Mouse (Mus musculus) yolk sac, embryonic 10.5 days (tissue): Measurements from ENCODE around the gene Ano8.

Source experiments
- DNase-seq: peaks from one replicate; pipeline ENCODE4 v3.0.0-alpha.2; 2017; ENCODE audit warnings: low spot score

Ano8 gene

DNA sequence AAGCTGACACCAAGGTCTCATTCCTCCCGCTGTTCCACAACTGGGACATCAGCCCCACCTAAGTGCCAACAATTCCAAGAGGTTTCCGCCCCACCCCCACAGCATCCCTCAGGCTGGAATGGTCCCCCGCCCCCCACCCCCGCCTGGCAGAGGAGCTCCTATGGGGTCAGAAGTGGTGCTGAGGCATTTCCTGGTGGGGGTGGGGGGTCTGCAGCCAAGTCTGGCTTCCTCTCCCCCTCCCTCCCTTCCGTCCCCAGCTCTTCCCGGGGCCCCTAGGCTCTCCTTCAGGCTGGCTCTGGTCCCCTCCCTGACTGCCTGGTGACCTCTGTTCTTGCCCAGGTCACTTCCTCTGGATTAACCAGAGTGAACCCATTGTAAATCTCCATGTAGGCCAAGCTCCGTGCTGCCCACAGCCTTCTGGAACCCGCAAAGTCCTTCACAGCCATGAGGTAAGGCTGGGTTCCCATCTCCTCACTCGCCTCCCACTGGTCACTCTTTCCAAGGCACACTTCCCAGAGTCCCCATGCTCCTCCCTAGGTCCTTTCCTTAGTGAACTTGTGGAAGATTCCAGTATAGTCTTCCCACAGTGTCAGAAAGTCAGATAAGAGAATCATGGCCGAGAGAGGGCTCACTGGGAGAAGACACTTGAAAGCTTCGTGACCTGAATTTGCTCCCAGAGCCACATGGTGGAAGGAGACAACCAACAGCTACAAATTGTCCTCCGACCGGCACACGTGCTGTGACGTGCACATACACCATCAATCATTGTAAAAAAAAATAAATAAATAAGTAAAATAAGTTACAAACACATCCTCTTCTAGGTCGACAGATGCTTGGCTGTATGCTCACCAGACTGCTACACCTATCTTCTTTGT, 13.3 kb upstream of the Ano8 start:
- DNase-seq: peak; percentile 57

DNA sequence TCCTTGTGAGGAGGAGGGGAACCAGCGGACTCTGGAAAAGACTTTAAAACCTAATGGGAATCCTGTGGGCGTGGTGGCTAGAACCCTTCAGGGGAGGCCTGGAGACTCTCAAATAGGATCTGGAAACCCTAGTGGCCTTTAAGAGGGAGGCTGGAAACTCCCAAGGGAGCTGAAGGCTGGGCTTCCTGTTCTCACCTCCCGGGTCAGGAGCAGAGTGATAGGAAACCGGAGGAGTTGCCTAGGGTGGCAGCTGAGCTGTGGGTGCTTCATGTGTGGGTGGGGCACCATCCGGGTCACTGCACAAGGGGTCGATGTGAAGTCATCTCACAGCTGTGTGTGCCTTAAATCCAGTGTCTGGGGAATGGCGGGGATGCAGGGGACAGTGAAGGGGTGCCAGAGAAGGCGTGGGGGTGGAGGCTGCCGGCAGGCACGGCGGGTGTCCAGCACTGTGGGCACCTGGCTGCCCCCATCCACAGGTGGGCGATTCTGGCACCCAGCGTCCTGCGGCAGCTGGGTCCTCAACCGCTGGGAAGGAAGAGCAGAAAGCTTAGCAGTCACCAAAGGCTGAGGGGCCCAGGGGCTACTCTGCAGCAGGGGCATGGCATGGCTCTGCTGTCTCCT, 12.2 kb upstream of the Ano8 start:
- DNase-seq: no peak

DNA sequence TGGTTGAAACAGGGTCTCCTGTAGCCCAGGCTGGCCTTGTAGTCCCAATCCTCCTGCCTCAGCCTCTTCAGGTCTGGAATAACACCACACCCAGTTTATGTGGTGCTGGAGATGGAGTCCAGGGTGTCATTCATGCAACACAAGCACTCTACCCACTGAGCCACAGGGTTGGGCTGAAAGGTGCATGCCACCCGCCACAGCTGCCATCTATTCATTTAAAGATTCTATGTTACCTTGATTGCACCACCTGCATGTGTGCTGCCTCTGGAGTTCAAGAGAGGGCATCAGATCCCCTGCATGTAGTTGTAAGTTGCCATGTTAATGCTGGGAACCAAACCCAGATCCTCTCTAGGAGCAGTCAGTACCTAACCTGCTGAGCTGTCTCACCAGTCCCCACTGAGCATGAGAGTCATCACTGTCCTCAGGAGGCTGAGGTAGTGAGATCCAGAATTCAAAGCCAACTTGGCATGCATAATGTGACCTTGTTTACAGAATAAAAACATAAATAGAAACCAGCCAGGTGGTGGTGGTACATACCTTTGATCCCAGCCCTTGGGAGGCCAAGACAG, 11.4 kb upstream of the Ano8 start:
- no peak for DNase-seq

DNA sequence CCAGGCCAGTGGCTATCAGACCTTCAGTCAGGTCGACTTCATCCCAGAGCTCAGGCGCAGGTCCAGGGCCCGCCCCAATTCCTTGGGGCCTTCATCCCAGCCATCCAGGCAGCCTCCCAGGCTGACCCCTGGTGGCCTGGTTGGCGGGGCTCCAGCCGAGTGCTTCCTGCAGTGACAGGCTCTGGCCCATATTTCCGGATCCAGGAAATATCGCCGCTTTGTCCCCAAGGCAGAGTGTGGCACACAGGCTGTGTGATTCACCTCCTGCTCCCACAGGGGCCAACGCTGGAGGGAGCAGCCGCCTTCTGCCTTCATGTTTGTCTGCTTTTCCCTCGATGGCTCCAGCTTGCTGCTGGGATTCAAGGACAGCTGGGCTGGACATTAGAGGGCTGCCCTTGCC, 10.7 kb upstream of the Ano8 start:
- peak; percentile 28 for DNase-seq

DNA sequence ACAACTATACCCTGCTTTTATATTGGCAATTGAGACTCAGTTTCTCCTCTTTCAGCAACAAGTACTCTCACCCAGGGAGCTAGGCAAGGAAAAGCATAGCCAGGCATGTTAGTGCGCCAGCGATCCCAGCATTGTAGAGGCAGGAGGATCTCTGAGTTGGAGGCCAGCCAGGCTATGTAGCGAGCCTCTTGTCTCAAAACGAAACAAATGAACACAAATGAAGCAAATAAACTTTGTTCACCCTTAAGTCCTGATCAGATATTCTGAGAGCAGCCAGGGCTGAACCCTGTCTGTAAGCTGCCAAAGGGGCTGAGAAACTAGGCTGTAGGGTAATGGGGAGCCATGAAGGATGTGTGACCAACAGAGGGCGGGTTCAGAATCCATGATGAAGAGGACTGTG, 10.0 kb upstream of the Ano8 start:
- DNase-seq: no peak

DNA sequence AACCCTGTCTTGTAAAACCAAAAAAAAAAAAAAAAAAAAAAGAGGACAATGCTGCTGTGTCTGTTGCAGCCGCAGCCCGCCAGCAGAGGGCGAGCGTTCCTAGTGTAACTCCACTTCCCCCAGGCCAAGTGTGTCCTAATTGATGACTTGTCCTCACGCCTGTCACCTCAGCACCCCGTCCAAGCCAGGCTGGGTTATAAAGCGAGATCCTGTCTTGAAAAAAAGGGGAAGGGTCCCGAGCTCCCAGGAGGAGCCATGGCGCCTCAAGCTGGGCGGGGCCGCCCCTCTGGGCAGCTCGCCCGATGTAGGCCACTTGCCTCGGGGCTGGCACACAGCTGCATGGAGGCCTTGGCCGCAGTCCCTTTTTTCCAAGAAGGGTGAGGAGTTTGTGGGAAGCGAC, 9.3 kb upstream of the Ano8 start:
- peak; percentile 59 for DNase-seq

DNA sequence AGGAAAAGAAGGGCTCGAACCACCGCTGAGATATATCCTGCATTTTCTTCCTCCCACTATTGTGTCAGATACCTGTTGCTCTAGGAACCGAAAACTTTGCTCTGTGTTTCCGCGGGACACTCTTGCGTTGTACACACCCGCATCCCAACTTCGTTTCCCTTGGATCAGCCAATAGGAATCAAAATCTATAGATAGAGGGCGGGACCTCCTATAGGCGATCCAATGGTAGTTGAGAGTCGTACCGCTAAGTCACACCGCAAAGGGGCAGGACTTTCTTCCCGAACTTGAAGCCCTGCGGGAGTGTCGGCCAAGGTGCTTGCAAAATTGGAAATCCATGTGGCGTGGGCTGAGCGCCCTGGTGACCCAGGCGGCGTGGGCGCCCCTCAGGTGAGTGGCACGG, 2.7 kb upstream of the Ano8 start:
- peak; percentile 90 for DNase-seq

DNA sequence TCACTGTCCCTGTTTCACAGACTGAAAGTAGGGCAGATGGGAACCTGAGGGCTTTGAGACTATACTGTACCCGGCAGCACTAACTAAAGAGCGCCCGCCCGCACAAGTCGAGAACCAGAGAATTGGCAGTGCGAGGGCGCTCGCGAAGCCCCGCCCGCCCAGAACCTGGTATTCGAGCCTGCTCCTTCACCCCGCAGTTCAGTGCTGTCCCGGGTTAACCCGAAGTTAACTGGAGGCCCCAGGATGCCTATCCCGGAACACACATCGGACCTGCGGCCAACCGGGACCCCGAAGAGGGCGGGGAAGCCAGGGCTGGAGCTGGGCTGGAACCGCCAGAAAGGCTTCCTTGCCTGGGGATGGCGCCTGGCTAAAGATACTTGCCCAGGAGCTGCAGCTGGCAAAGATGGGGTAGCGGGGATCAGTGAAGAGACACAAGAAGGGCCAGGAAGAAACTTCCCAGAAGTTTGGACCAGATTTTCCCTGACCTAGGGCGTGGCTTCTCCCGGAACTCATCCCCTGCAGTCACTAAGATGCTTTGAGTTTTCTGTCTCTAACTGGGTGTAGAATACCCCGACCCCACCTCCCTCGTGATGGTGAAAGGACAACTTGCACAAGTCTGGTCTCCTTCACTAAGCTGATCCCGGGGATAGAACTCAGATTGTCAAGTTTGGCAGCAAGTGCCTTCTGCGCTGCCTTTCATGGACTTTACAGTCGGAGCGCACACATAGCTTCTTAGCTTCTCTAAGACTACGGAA, 2.1 kb upstream of the Ano8 start, which contains the start of gene Gtpbp3:
TSS of gene Gtpbp3 (plus strand) at position 413 of the 755 bp plus-strand sequence.
- peak; percentile 63 for DNase-seq

DNA sequence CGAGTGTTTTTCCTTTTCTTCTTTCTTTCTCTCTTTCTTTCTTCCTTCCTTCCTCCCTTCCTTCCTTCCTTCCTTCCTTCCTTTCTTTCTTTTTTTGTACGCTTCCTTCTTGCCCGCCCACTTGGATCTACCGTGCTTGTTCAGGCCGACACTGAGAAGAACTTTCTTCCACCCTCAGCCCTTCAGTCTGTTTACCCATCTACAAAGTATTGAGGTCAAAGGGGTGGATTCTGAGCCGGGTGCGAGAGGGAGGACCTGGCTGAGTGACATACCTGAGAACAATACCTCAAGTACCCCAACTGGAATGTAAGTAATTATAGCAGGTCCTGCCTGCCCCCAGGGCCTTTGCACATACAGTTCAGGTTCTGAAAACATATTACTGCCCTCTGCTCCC, 370 bp upstream of the Ano8 start:
- DNase-seq: no peak

DNA sequence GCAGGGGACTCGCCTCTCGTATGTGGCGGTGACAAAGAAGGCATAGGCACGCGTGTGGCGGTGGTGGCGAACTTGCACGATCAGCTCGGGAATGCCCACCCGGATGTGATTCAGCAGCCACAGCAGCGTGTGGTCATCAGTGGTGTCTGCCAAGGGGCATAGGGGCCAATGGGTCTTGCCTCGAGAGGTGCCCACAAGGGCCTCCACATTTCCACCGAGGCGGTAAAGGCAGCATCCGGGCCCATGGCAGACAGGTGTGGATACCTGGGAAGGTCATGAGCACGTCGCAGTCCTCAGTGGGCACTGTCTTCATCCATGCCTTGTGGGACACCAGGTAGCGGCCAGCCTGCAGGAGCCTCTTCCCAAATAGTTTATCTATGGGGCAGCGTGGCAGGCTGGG, 1.0 kb downstream of the Ano8 start:
- no peak for DNase-seq

DNA sequence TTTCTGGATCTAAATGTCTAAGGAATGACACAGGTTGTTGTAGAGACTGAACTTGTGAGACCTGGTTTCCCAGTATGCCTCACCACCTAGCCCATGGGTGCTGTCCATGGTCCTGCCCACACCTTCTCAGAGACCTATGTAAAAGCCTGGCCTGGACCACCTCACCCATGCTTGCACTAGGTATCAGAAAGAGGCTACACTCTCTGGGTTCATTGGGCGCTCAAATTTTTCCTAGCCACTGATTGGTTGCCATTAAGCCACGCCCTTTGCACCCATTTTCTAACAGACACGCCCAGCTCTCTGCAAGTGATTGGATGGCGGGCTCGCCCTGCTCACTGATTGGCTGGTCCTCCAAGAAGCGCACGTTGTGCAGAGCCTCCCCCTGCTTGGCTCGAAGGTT, 1.8 kb downstream of the Ano8 start:
- DNase-seq: peak; percentile 69

DNA sequence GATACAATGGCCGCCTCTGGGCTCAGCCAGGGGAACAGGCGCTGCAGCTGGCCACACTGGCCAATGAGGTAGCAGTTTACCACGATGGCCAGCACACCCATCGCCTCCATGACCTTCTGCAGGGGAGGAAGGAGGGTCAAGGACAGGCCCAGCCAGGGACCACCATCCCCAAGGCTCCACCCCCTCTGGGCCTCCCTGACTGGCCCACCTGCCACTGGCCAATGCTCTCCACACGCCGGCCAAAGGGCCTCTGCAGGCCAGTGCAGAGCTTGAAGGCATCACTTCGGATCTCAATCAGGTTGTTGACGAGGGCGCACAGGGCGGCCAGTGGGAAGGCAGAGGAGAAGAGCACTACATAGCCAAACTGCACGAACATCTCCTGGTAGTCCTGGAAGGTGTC, 6.8 kb downstream of the Ano8 start:
- DNase-seq: no peak

DNA sequence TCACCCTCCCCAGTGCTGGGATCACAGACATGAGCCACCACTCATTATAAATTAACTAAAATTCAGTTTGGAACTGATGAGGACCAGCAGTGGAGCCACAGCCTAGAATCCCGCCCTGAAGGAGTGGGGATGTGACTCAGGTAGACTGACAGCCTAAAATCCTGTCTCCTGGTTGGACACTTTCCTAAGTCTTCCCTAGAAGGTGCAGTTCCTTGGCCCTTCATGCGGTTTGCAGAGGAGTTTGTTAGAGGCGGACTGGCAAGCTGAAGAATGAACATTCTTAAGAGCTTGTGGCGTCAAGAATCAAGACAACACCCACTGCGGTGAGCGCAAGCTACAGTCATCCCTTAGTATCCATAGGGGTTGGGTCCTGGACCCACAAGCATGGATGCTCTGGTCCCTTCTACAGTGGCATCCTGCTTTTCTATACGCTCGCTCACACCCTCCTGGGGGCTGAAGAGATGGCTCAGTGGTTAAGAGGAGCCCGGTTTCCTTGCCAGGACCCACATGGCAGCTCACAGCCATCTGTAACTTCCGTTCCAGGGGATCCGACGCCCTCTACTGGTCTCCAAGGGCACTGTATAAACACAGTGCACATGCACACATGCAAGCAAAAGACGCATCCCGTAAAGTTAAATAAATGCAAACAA, 8.4 kb downstream of the Ano8 start:
- DNase-seq: no peak

DNA sequence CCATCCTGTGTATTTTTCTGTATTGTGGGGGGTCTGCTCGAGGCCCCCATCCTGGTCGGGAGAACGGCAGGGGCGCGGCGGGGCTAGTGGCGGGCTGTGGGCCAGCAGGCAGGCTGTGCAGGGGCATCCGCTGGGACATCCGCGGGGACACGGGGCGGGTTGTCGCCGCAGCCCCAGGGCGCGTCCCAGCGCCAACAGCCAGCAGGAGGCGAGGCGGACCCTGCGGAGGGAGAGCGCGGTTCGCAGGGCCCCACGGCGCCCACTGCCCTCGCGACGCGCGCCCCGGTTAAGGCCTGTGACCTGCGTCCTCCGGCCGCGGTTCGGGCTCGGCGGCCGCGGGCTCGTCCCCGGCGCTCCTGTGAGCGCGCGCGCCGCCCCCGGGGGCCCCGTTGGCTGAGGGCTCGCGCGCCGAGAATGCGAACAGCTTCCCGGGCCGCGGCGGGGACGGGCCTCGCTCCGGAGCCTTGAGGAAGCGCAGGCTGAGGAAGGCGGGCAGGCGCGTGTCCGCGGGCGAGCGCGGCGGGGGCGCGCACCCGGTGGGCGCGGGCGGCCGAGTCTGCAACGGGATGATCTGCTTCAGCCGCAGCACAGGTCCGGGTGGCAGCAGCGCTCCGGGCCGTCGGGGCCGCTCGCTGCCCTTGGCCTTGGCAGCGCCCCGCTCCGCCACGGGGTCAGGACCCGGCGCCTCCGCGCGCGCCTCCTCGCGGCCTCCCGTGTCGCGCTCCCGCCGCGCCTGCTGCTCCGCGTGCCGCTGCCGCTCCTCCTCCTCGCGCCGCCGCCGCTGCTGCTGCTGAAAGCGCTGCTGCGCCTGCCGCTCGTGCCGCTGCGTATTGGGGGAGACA, 9.4 kb downstream of the Ano8 start:
- peak; percentile 79 for DNase-seq

DNA sequence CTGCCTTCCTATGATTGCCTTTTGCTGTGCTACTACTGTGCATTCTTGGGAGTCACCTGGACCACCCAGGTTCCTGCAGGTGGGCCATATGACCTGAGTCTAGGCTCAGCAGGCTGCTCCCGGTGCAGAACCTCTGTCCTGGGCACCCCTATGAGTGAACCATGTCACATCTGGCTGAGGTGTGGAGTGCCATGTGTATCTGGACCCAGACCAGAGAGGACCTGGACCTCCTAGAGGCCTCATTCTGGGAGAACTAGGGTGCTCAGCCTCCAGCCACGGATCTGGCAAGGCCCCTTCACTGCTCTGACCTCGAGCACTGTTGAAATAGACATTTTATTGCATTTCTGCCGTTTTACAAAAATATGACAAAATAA, 10.1 kb downstream of the Ano8 start:
- no peak for DNase-seq

DNA sequence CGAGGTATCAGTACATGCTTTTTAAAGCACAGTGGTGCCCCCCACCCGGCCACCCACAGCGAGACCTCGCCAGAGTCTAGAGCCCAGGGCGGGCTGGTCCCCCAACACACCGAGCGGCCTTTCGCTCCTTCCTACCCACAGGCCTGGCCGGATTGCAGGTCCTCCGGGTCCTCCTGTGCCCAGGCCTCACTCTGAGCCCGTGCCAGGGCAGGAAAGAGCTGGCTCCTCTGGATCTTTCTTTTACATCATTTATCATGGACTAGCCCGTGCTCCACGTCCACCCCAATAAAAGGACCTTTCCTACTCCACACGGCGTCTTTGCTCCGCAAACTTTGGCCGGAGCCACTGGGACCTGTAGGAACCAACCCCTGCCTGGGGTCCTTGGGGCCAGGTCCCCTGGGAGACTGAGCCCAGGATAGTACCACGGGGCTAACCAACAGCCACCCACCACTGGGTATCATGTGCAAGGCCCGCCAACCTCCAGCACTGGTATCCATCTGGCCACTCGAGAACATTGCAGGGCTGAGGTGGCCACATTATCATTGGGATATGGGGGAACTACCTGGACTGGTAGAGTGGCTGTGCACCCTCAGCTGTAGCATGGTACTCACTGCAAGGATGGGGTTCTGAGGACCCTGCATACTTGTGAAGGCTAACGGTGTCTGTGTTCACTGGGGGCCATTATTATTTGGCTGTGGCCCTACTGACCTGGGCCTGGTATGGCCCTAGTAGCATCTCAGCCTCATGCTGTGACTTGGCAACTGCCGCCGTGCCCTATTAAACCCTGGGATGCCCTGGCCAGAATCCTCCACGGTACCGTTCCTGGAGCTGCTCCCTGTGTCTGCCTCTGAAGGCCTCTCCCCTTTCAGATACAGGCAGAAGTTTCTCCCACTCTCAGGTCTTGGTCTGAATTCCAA, 10.7 kb downstream of the Ano8 start:
- DNase-seq: no peak

DNA sequence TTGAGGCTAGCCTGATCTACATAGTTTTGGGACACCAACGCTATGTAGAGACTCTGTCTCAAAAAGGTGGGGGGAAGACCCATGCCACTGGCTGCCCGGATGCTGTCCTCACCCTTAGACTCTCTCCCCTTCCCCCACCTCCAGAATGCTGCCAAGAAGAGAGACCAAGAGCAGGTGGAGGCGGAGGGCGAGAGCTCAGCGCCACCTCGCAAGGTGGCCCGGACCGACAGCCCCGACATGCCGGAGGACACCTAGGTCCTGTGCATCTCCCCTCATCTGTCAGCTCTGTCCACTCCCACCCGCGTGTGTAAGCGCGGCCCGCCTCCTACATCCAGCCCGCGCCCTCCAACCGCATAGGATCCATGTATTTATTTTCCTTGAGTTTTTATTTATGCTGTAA, 11.4 kb downstream of the Ano8 start:
- DNase-seq: no peak

DNA sequence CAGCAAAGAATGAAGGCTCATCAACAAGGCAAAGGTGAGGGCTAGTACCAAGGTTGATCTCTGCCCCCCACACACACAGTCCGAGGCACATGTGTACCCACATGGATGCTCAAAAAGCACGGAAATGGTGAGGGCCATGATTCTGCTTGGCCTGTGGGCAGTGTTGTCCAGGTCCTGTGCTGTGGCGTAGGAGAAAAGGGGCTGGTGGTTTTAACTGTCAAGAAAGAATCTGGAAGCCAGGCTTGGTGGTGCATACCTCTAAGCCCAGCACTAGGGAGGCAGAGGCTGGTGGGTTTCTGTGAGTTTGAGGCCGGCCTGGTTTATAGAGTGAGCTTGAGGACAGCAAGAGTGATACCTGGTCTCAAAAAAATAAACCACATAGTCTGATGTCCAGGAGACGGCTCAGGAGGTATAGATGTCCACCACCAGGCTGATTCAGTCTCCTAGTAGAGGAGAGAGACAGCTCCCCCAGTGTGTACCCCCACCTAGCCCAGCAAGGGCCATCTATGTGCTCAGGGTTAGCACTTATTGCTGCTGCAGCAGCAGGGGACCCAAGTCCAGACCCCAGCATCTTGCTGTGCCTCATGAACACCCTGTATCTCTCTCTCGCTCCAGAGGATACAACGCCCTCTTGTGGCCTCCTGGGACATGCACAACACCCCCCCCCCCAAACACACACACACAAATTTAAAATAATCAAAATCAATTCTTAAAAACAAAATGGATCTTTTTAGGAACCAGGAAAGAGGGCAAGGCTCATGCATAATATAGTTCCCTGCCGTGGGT, 13.0 kb downstream of the Ano8 start:
- no peak for DNase-seq

DNA sequence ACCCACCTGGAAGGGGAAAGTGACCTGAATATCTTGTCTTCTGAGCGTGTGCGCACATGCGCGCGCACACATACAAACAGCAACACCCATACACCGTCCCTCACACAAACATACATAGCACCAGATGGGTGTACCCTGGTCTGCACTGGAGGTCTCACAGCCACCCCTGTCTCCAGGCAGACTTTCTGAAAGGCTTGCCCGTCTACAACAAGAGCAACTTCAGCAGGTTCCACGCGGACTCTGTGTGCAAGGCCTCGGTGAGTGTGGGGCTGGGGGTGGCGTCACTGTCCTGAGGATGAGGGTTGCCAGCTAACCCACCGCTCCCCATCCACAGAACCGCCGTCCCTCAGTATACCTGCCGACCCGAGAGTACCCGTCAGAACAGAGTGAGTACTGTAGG, 13.9 kb downstream of the Ano8 start:
- DNase-seq: no peak
